Mouse (Mus musculus): ENCODE measurements around the gene Cmah. TPM values are rescaled to one million over a fixed set of nuclear protein-coding genes. Genes with fewer than 3 reads are reported as not detected.

Cmah gene
- polyA plus RNA-seq, 1 experiment from 2014 or later: 0.43 TPM

DNA sequence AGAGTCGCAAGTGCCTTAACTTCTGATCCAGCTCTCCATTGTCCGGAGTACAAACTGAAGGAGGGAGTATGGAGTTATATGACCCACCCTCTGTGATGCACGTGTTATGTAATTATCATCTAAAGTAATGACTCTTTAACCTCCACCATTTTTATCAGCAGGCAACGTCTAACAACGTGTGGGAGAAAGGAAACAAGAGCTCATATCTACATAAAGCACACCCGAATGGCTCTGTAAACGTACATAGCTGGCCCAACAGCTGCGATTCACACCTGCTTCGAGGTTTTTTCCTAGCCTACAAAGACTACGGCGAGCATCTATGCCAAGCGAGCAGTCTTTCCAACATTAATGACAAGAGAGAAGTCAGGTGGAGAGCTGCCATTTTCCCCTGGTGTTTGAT lies 169.8 kb downstream of the Cmah start:
- H3K4me1 ChIP-seq (replicated peaks; ENCODE audit: control insufficient read depth, insufficient read depth, low read length): no peaks in the 10 kb centered on the region; the same call in 1 of the 2 replicates
- no peak overlapping the region for H3K27ac ChIP-seq (ENCODE audit: low read depth, low read length)
- DNase-seq (ENCODE audit: low spot score) (no peak), ATAC-seq (ENCODE audit: low FRiP score) (no peak)
- H3K9ac ChIP-seq (ENCODE audit: low read depth, low read length): no peak overlapping the region
- H3K27me3 ChIP-seq (ENCODE audit: control insufficient read depth, insufficient read depth, low read length): no peaks in the 10 kb centered on the region
- H3K9me3 ChIP-seq (ENCODE audit: control insufficient read depth, low read length): no peaks in the 10 kb centered on the region
- no peak overlapping the region for H3K4me2 ChIP-seq (replicated peaks; ENCODE audit: low read depth, low read length)
- no peak overlapping the region for H3K4me3 ChIP-seq (ENCODE audit: low read depth, low read length)
- no peaks in the 10 kb centered on the region for H3K36me3 ChIP-seq (ENCODE audit: control insufficient read depth, insufficient read depth, low read length)
- 93% methylated on average over 12 of the region's 12 CpGs for WGBS

GRCm38 (mm10) chr13:24498342-24498741 lies 171.1 kb downstream of the Cmah start:
- no peak overlapping the region for H3K4me2 ChIP-seq (replicated peaks; ENCODE audit: low read depth, low read length)
- no peaks in the 10 kb centered on the region; the same call in 1 of the 2 replicates for H3K4me1 ChIP-seq (replicated peaks; ENCODE audit: control insufficient read depth, insufficient read depth, low read length)
- no peak overlapping the region for H3K9ac ChIP-seq (ENCODE audit: low read depth, low read length)
- H3K36me3 ChIP-seq (ENCODE audit: control insufficient read depth, insufficient read depth, low read length): no peaks in the 10 kb centered on the region
- DNase-seq (ENCODE audit: low spot score): no peak
- no peaks in the 10 kb centered on the region for H3K27me3 ChIP-seq (ENCODE audit: control insufficient read depth, insufficient read depth, low read length)
- H3K27ac ChIP-seq (ENCODE audit: low read depth, low read length): no peak overlapping the region
- no peak for ATAC-seq (ENCODE audit: low FRiP score)
- no peak overlapping the region for H3K4me3 ChIP-seq (ENCODE audit: low read depth, low read length)
- H3K9me3 ChIP-seq (ENCODE audit: control insufficient read depth, low read length): no peaks in the 10 kb centered on the region
- WGBS: 86% methylated on average over 6 of the region's 6 CpGs

DNA sequence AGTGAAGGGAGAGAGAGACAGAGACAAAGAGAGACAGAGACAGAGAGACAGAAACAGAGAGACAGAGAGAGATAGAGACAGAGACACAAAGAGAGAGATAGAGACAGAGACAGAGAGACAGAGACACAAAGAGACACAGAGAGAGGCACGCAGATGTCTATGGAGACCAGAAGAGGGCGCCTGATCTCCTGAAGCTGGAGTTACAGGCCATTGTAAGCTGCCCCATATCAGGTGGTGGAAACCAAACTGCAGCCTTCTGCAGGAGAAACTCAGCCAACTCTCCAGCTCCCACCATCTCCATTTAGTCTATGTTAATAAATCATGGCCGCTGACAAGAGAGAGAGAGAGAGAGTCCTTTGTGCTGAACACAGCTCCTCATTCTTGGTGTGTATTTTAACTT lies 172.3 kb downstream of the Cmah start:
- DNase-seq (ENCODE audit: low spot score) (peak; percentile 26), ATAC-seq (ENCODE audit: low FRiP score) (no peak)
- no peaks in the 10 kb centered on the region for H3K27me3 ChIP-seq (ENCODE audit: control insufficient read depth, insufficient read depth, low read length)
- no peak overlapping the region for H3K4me2 ChIP-seq (replicated peaks; ENCODE audit: low read depth, low read length)
- H3K36me3 ChIP-seq (ENCODE audit: control insufficient read depth, insufficient read depth, low read length): no peaks in the 10 kb centered on the region
- H3K4me1 ChIP-seq (replicated peaks; ENCODE audit: control insufficient read depth, insufficient read depth, low read length): no peaks in the 10 kb centered on the region; the same call in 1 of the 2 replicates
- no peak overlapping the region for H3K27ac ChIP-seq (ENCODE audit: low read depth, low read length)
- WGBS: 49% methylated on average over 3 of the region's 3 CpGs
- H3K9me3 ChIP-seq (ENCODE audit: control insufficient read depth, low read length): no peaks in the 10 kb centered on the region
- no peak overlapping the region for H3K4me3 ChIP-seq (ENCODE audit: low read depth, low read length)
- no peak overlapping the region for H3K9ac ChIP-seq (ENCODE audit: low read depth, low read length)

DNA sequence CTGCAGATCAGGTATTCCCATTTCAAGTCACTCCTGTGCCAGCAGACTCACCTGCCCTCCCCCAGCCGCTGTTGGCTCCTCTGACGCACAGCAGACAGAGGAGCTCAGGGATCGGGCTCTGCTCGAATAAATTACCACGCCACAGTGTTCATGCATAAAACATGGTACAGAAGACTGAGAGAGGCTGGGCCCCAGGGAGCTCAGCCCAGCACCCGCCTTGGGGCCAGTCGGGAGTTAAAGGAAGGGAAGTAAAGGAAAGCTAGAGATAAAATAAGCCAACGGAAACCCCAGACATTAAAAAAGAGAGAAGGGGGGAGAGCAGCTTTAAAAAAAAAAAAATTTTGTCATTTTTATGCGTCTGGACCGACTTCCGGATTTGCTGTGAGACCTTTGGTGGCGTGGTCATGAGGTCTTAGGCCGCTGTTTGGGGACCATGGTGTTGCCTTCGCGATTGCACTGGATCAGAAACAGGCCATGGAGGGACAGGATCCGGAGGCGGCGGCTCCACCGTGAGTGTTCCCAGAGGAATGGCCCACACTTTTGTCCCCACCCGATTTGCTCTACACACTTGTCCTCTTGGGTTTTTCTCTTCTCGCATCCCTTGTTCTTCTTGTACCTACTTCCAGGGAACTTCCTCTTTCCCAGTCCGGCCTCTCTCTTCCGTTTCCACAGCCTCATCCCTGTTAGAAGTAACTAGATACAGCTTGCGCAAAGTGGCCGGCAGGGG lies 174.1 kb downstream of the Cmah start:
- DNase-seq (ENCODE audit: low spot score) (peak; percentile 19), ATAC-seq (ENCODE audit: low FRiP score) (peak; percentile 66)

DNA sequence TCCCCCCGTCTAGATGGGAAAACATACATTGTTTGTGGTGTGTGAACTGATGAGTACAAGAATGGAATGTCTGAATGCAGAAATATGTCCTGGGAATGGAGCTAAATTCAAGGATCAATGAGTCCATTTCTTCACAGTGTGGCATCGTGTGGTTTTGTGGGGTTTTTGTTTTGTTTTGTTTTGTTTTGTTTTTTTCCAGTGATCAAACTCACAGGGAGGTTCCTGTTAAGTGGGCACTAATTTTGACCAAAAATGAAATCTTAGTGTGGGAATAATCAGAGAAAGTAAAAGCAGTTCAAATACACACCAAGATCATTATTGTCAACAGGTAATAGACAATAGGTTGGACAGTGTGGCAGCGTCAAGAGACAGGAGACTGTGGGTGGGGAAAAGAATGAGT lies 174.7 kb downstream of the Cmah start:
- 87% methylated on average over 3 of the region's 3 CpGs for WGBS
- ATAC-seq (ENCODE audit: low FRiP score) (no peak), DNase-seq (ENCODE audit: low spot score) (no peak)
- Histone ChIP-seq H3K4me2 (replicated peaks; ENCODE audit: low read depth, low read length) (no peak overlapping the region), H3K36me3 (ENCODE audit: control insufficient read depth, insufficient read depth, low read length) (no peaks in the 10 kb centered on the region), H3K27me3 (ENCODE audit: control insufficient read depth, insufficient read depth, low read length) (no peaks in the 10 kb centered on the region), H3K27ac (ENCODE audit: low read depth, low read length) (no peak overlapping the region), H3K4me3 (ENCODE audit: low read depth, low read length) (no peak overlapping the region), H3K9ac (ENCODE audit: low read depth, low read length) (no peak overlapping the region), H3K9me3 (ENCODE audit: control insufficient read depth, low read length) (no peaks in the 10 kb centered on the region), H3K4me1 (replicated peaks; ENCODE audit: control insufficient read depth, insufficient read depth, low read length) (no peaks in the 10 kb centered on the region; the same call in 1 of the 2 replicates)

More for the DNA sequence above, 174.1 kb downstream of the Cmah start:
- Histone ChIP-seq H3K4me2 (replicated peaks; ENCODE audit: low read depth, low read length) (no peak overlapping the region), H3K4me3 (ENCODE audit: low read depth, low read length) (no peak overlapping the region), H3K27ac (ENCODE audit: low read depth, low read length) (no peak overlapping the region), H3K27me3 (ENCODE audit: control insufficient read depth, insufficient read depth, low read length) (no peaks in the 10 kb centered on the region), H3K9me3 (ENCODE audit: control insufficient read depth, low read length) (no peaks in the 10 kb centered on the region), H3K4me1 (replicated peaks; ENCODE audit: control insufficient read depth, insufficient read depth, low read length) (no peaks in the 10 kb centered on the region; the same call in 1 of the 2 replicates), H3K36me3 (ENCODE audit: control insufficient read depth, insufficient read depth, low read length) (no peaks in the 10 kb centered on the region), H3K9ac (ENCODE audit: low read depth, low read length) (no peak overlapping the region)
- WGBS: 73% methylated on average over 25 of the region's 25 CpGs

GRCm38 (mm10) chr13:24505812-24506211 lies 178.6 kb downstream of the Cmah start:
- Histone ChIP-seq H3K36me3 (ENCODE audit: control insufficient read depth, insufficient read depth, low read length) (no peaks in the 10 kb centered on the region), H3K4me1 (replicated peaks; ENCODE audit: control insufficient read depth, insufficient read depth, low read length) (no peaks in the 10 kb centered on the region; the same call in 1 of the 2 replicates), H3K27ac (ENCODE audit: low read depth, low read length) (no peak overlapping the region), H3K9me3 (ENCODE audit: control insufficient read depth, low read length) (no peaks in the 10 kb centered on the region), H3K27me3 (ENCODE audit: control insufficient read depth, insufficient read depth, low read length) (no peaks in the 10 kb centered on the region), H3K4me2 (replicated peaks; ENCODE audit: low read depth, low read length) (no peak overlapping the region), H3K9ac (ENCODE audit: low read depth, low read length) (no peak overlapping the region), H3K4me3 (ENCODE audit: low read depth, low read length) (no peak overlapping the region)
- ATAC-seq (ENCODE audit: low FRiP score) (no peak), DNase-seq (ENCODE audit: low spot score) (no peak)
- WGBS: 67% methylated on average over 5 of the region's 5 CpGs

DNA sequence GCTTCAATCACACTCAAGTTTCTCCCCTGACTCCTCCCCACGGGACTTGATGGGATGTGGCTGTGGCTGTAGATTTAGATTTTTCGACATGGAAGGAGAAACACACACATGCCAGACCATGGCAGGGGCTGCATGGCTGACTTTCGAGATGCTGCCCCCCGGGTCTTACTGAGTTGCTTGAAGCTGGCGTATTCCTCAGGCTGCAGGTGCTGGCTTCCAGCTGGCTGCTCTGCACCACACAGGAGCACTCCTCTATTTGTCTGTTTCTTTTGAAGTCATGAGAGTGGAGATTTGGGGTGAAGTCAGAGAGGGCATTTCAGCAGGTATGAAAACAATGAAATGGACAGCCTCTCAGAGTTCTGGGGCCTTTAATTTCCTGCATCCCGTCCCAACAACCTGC lies 180.0 kb downstream of the Cmah start:
- WGBS: 72% methylated on average over 6 of the region's 6 CpGs
- no peak overlapping the region for H3K9ac ChIP-seq (ENCODE audit: low read depth, low read length)
- DNase-seq (ENCODE audit: low spot score): no peak
- H3K4me2 ChIP-seq (replicated peaks; ENCODE audit: low read depth, low read length): no peak overlapping the region
- H3K4me1 ChIP-seq (replicated peaks; ENCODE audit: control insufficient read depth, insufficient read depth, low read length): no peaks in the 10 kb centered on the region
- H3K27ac ChIP-seq (ENCODE audit: low read depth, low read length): no peak overlapping the region
- no peak for ATAC-seq (ENCODE audit: low FRiP score)
- no peak overlapping the region for H3K4me3 ChIP-seq (ENCODE audit: low read depth, low read length)
- no peaks in the 10 kb centered on the region for H3K36me3 ChIP-seq (ENCODE audit: control insufficient read depth, insufficient read depth, low read length)
- no peaks in the 10 kb centered on the region for H3K9me3 ChIP-seq (ENCODE audit: control insufficient read depth, low read length)
- no peaks in the 10 kb centered on the region for H3K27me3 ChIP-seq (ENCODE audit: control insufficient read depth, insufficient read depth, low read length)

GRCm38 (mm10) chr13:24508917-24509316 lies 181.7 kb downstream of the Cmah start:
- Histone ChIP-seq H3K27ac (ENCODE audit: low read depth, low read length) (no peak overlapping the region), H3K4me2 (replicated peaks; ENCODE audit: low read depth, low read length) (no peak overlapping the region), H3K4me1 (replicated peaks; ENCODE audit: control insufficient read depth, insufficient read depth, low read length) (no peaks in the 10 kb centered on the region), H3K4me3 (ENCODE audit: low read depth, low read length) (no peak overlapping the region), H3K36me3 (ENCODE audit: control insufficient read depth, insufficient read depth, low read length) (no peaks in the 10 kb centered on the region), H3K9ac (ENCODE audit: low read depth, low read length) (no peak overlapping the region), H3K9me3 (ENCODE audit: control insufficient read depth, low read length) (no peaks in the 10 kb centered on the region), H3K27me3 (ENCODE audit: control insufficient read depth, insufficient read depth, low read length) (no peaks in the 10 kb centered on the region)
- WGBS: 64% methylated on average over 1 of the region's 1 CpGs
- no peak for ATAC-seq (ENCODE audit: low FRiP score)
- no peak for DNase-seq (ENCODE audit: low spot score)

DNA sequence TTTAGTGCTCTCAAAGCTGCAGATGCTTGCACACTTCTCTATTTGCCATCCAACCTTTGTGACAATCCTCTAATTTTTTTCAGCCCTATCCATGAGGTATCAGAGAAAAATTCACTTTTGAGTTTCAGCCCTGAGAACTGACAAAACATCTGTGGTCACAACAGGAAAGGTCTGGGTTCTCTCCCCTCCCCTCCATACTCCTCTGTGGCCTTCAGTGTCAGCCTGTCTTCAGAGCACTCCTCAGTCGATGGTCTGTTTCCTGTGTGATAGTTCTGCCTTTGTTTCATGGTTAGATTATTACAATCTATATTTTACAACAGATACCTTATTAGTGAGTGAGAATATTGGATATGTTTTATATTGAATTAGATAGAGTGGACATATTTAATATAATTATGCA lies 184.2 kb downstream of the Cmah start:
- 93% methylated on average over 1 of the region's 1 CpGs for WGBS
- no peak overlapping the region for H3K4me3 ChIP-seq (ENCODE audit: low read depth, low read length)
- H3K4me2 ChIP-seq (replicated peaks; ENCODE audit: low read depth, low read length): no peak overlapping the region
- H3K9me3 ChIP-seq (ENCODE audit: control insufficient read depth, low read length): no peaks in the 10 kb centered on the region
- no peak overlapping the region for H3K27ac ChIP-seq (ENCODE audit: low read depth, low read length)
- ATAC-seq (ENCODE audit: low FRiP score) (no peak), DNase-seq (ENCODE audit: low spot score) (no peak)
- H3K4me1 ChIP-seq (replicated peaks; ENCODE audit: control insufficient read depth, insufficient read depth, low read length): no peaks in the 10 kb centered on the region
- no peaks in the 10 kb centered on the region for H3K27me3 ChIP-seq (ENCODE audit: control insufficient read depth, insufficient read depth, low read length)
- H3K36me3 ChIP-seq (ENCODE audit: control insufficient read depth, insufficient read depth, low read length): no peaks in the 10 kb centered on the region
- H3K9ac ChIP-seq (ENCODE audit: low read depth, low read length): no peak overlapping the region
